Mouse (Mus musculus) MEL (cell line): Measurements from ENCODE around the gene Myo1c. TPM values are rescaled to one million over a fixed set of nuclear protein-coding genes. Genes with fewer than 3 reads are reported as not detected.
A peak's percentile ranks its signal among the peaks of the same experiment; 100 is the strongest.

Source experiments
- DNase-seq: peaks from one replicate; pipeline ENCODE4 v3.0.0; 2011; ENCODE audit warnings: low read depth, low spot score
- H3K27ac ChIP-seq: 2 replicates; pipeline ENCODE4 v1.5.1; 2012; ENCODE audit warnings: low read depth, mild to moderate bottlenecking, control low read depth, low read length, moderate library complexity; ENCODE audit not compliant: control insufficient read depth
- H3K27me3 ChIP-seq, 2 experiments: fragments of 150-350 bp in 1 of 2; sonication (generic) in 1 of 2; 2 replicates each; pipeline ENCODE4 v1.6.1; 2012; ENCODE audit warnings: low read length in 2 of 2, mild to moderate bottlenecking in 2 of 2, improper control_type of control experiment in 1 of 2, moderate library complexity in 1 of 2; ENCODE audit not compliant: insufficient read depth in 2 of 2, control insufficient read depth in 1 of 2
- H3K36me3 ChIP-seq, 2 experiments: 2 replicates each; pipeline ENCODE4 v1.6.1; 2012 to 2014; ENCODE audit warnings: low read length in 2 of 2, improper control_type of control experiment in 1 of 2, inconsistent platforms in 1 of 2, mild to moderate bottlenecking in 1 of 2; ENCODE audit not compliant: insufficient read depth in 2 of 2, control insufficient read depth in 1 of 2
- H3K4me1 ChIP-seq, 2 experiments: fragments of 150-350 bp in 1 of 2; sonication (generic) in 1 of 2; 2 replicates each; pipeline ENCODE4 v1.6.1; 2012; ENCODE audit warnings: low read length in 2 of 2, improper control_type of control experiment in 1 of 2, mild to moderate bottlenecking in 1 of 2; ENCODE audit not compliant: insufficient read depth in 2 of 2, control insufficient read depth in 1 of 2
- H3K4me3 ChIP-seq, 2 experiments: fragments of 150-350 bp in 1 of 2; sonication (generic) in 1 of 2; 2 replicates each; pipeline ENCODE4 v1.5.1; 2012; ENCODE audit warnings: low read depth in 2 of 2, low read length in 2 of 2, mild to moderate bottlenecking in 2 of 2, moderate library complexity in 2 of 2, control low read depth in 1 of 2, improper control_type of control experiment in 1 of 2; ENCODE audit not compliant: control insufficient read depth in 1 of 2, insufficient read depth in 1 of 2
- H3K79me2 ChIP-seq: 2 replicates; pipeline ENCODE4 v1.6.1; 2012; ENCODE audit warnings: mild to moderate bottlenecking, low read length, moderate library complexity; ENCODE audit not compliant: control insufficient read depth, poor library complexity, insufficient read depth
- H3K9ac ChIP-seq: 2 replicates; pipeline ENCODE4 v1.6.1; 2012; ENCODE audit warnings: low read depth, mild to moderate bottlenecking, control low read depth, low read length, moderate library complexity; ENCODE audit not compliant: control insufficient read depth, poor library complexity, severe bottlenecking
- H3K9me3 ChIP-seq: fragments of 150-350 bp; sonication (generic); replicated peaks from 2 replicates; pipeline ENCODE4 v1.6.1; 2012; ENCODE audit warnings: mild to moderate bottlenecking, low read length, improper control_type of control experiment, moderate library complexity; ENCODE audit not compliant: insufficient read depth
- CTCF ChIP-seq, 3 experiments: IDR thresholded peaks in 2 of 3; conservative IDR thresholded peaks in 1 of 3; 2 replicates each; pipeline ENCODE4 v1.5.1; 2011 to 2012; ENCODE audit warnings: low read length in 3 of 3, low read depth in 2 of 3, mild to moderate bottlenecking in 2 of 3, improper control_type of control experiment in 1 of 3, inconsistent platforms in 1 of 3, mixed read lengths in 1 of 3, moderate library complexity in 1 of 3; ENCODE audit not compliant: control insufficient read depth in 1 of 3, insufficient read depth in 1 of 3, poor library complexity in 1 of 3, severe bottlenecking in 1 of 3
- E2F4 ChIP-seq: IDR thresholded peaks from 2 replicates; pipeline ENCODE4 v1.6.1; 2011; ENCODE audit warnings: low read depth, low read length, improper control_type of control experiment, borderline replicate concordance
- EP300 ChIP-seq, 2 experiments: IDR thresholded peaks; 2 replicates each; pipeline ENCODE4 v1.6.1; 2011; ENCODE audit warnings: improper control_type of control experiment in 2 of 2, low read length in 2 of 2, low read depth in 1 of 2, mild to moderate bottlenecking in 1 of 2
- ETS1 ChIP-seq: IDR thresholded peaks from 2 replicates; pipeline ENCODE4 v1.6.1; 2012; ENCODE audit warnings: low read depth, mild to moderate bottlenecking, inconsistent platforms, low read length, improper control_type of control experiment, moderate library complexity
- GABPA ChIP-seq: IDR thresholded peaks from 2 replicates; pipeline ENCODE4 v1.6.1; 2012; ENCODE audit warnings: low read depth, mild to moderate bottlenecking, inconsistent platforms, low read length, improper control_type of control experiment, moderate library complexity
- JUND ChIP-seq: IDR thresholded peaks from 2 replicates; pipeline ENCODE4 v1.6.1; 2011; ENCODE audit warnings: low read depth, mild to moderate bottlenecking, improper control_type of control experiment, low read length
- MEF2A ChIP-seq: IDR thresholded peaks from 2 replicates; pipeline ENCODE4 v1.6.1; 2014; ENCODE audit warnings: low read depth, mild to moderate bottlenecking, inconsistent platforms, low read length, improper control_type of control experiment; ENCODE audit not compliant: poor library complexity, insufficient replicate concordance, severe bottlenecking; ENCODE audit errors: extremely low read depth
- POLR2AphosphoS2 ChIP-seq: IDR thresholded peaks from 2 replicates; pipeline ENCODE4 v1.6.1; 2011; ENCODE audit warnings: low read length, improper control_type of control experiment
- POLR2AphosphoS5 ChIP-seq: IDR thresholded peaks from 2 replicates; pipeline ENCODE4 v1.6.1; 2012; ENCODE audit warnings: low read depth, borderline replicate concordance, mild to moderate bottlenecking, inconsistent platforms, low read length, moderate library complexity, mixed read lengths
- SMC3 ChIP-seq: IDR thresholded peaks from 2 replicates; pipeline ENCODE4 v1.6.1; 2011; ENCODE audit warnings: low read depth, low read length, improper control_type of control experiment
- TAL1 ChIP-seq: IDR thresholded peaks from 2 replicates; pipeline ENCODE4 v1.6.1; 2012; ENCODE audit warnings: mild to moderate bottlenecking, inconsistent platforms, low read length, moderate library complexity, mixed read lengths
- TCF12 ChIP-seq: IDR thresholded peaks from 2 replicates; pipeline ENCODE4 v1.6.1; 2014; ENCODE audit warnings: low read depth, mild to moderate bottlenecking, inconsistent platforms, low read length, improper control_type of control experiment, moderate library complexity
- ZKSCAN1 ChIP-seq: IDR thresholded peaks from 2 replicates; pipeline ENCODE4 v1.6.1; 2012; ENCODE audit warnings: low read depth, mild to moderate bottlenecking, inconsistent platforms, low read length, improper control_type of control experiment, moderate library complexity
- ZNF384 ChIP-seq: IDR thresholded peaks from 2 replicates; pipeline ENCODE4 v1.6.1; 2012; ENCODE audit warnings: low read depth, mild to moderate bottlenecking, inconsistent platforms, low read length, improper control_type of control experiment
- polyA plus RNA-seq, 2 experiments: library from polyadenylated mRNA; stranded (reverse) in 1 of 2; unstranded in 1 of 2; fragments of >175 nt in 1 of 2; fragments of >200 nt in 1 of 2; gene quantifications; 2 replicates each; pipeline versions ENCODE4 v1.2.1 to v1.2.4; 2012; ENCODE audit warnings: low replicate concordance in 2 of 2, low read depth in 1 of 2; ENCODE audit not compliant: insufficient read length in 2 of 2, insufficient read depth in 1 of 2, missing spikeins in 1 of 2
- total RNA-seq: library from RNA; depleted of rRNA; stranded (reverse); fragments of 300-350 nt; gene quantifications from 2 replicates; pipeline ENCODE4 v1.2.3, GENCODE M21; 2012

Gene Myo1c
- total and polyA plus RNA-seq, 3 experiments = 33.2 to 45.6 TPM; not detected in 1

GRCm38 (mm10) chr11:75679439-75680171 lies 29.3 kb downstream of the Myo1c start (continued):
- TF ChIP-seq POLR2AphosphoS5 (no peak), EP300 (IDR thresholded peaks at IDR 0.05; ENCODE audit: low read depth in 1 of 2, low read length in 2 of 2) (no peak), ZKSCAN1 (no peak), GABPA (no peak), TCF12 (no peak), CTCF (IDR thresholded peaks at IDR 0.05 in 2 of 3, conservative IDR thresholded peaks at IDR 0.05 in 1 of 3; ENCODE audit: control insufficient read depth in 1 of 3, insufficient read depth in 1 of 3, low read depth in 2 of 3, low read length in 3 of 3, poor library complexity in 1 of 3, severe bottlenecking in 1 of 3) (peak; percentile 18 to 48 (median 20); a peak in 3 of 6 replicates), TAL1 (no peak), ZNF384 (no peak), MEF2A (no peak), E2F4 (no peak), SMC3 (no peak)

- Histone ChIP-seq H3K9me3 (no peaks in the 10 kb centered on the region), H3K36me3 (peaks cover 22 to 30% of the 10 kb centered on the region in 2 experiments)
These were observed 34.2 kb downstream of the Myo1c start for GRCm38 (mm10) chr11:75684462-75684861.

GRCm38 (mm10) chr11:75684956-75685355 lies 34.7 kb downstream of the Myo1c start:
- peaks cover 5 to 6% of the 10 kb centered on the region in 2 experiments; a peak in 3 of 4 replicates for H3K4me1 ChIP-seq
- H3K9ac ChIP-seq = no peak overlapping the region
- no peak overlapping the region for H3K4me3 ChIP-seq
- peaks cover 22 to 30% of the 10 kb centered on the region in 2 experiments for H3K36me3 ChIP-seq
- TF ChIP-seq CTCF (IDR thresholded peaks at IDR 0.05 in 2 of 3, conservative IDR thresholded peaks at IDR 0.05 in 1 of 3; ENCODE audit: control insufficient read depth in 1 of 3, insufficient read depth in 1 of 3, low read depth in 2 of 3, low read length in 3 of 3, poor library complexity in 1 of 3, severe bottlenecking in 1 of 3) (no peak), POLR2AphosphoS2 (0 out of 2 replicates have a peak, but pooled peaks have one; percentile 37)
- no peak for DNase-seq
- peaks cover 66% of the 10 kb centered on the region for H3K79me2 ChIP-seq
- no peak overlapping the region for H3K27ac ChIP-seq
- H3K27me3 ChIP-seq = no peaks in the 10 kb centered on the region
- H3K9me3 ChIP-seq = no peaks in the 10 kb centered on the region

More at GRCm38 (mm10) chr11:75684462-75684861, 34.2 kb downstream of the Myo1c start:
- H3K4me1 ChIP-seq = peaks cover 5 to 6% of the 10 kb centered on the region in 2 experiments
- H3K9ac ChIP-seq = no peak overlapping the region
- H3K79me2 ChIP-seq = peaks cover 71% of the 10 kb centered on the region
- no peak overlapping the region for H3K27ac ChIP-seq
- H3K4me3 ChIP-seq = no peak overlapping the region
- peak; percentile 63 for DNase-seq
- TF ChIP-seq POLR2AphosphoS2 (0 out of 2 replicates have a peak, but pooled peaks have one; percentile 17), ETS1 (no peak), JUND (no peak), CTCF (IDR thresholded peaks at IDR 0.05 in 2 of 3, conservative IDR thresholded peaks at IDR 0.05 in 1 of 3; ENCODE audit: control insufficient read depth in 1 of 3, insufficient read depth in 1 of 3, low read depth in 2 of 3, low read length in 3 of 3, poor library complexity in 1 of 3, severe bottlenecking in 1 of 3) (peak in 2 of 3 experiments; percentile 41 to 50; a peak in 4 of 6 replicates)
- no peaks in the 10 kb centered on the region for H3K27me3 ChIP-seq
